Mouse (Mus musculus): ENCODE measurements around the gene Sez6. TPM values are rescaled to one million over a fixed set of nuclear protein-coding genes. Genes with fewer than 3 reads are reported as not detected.

Gene Sez6
- polyA plus RNA-seq, 1 experiment: not detected

DNA sequence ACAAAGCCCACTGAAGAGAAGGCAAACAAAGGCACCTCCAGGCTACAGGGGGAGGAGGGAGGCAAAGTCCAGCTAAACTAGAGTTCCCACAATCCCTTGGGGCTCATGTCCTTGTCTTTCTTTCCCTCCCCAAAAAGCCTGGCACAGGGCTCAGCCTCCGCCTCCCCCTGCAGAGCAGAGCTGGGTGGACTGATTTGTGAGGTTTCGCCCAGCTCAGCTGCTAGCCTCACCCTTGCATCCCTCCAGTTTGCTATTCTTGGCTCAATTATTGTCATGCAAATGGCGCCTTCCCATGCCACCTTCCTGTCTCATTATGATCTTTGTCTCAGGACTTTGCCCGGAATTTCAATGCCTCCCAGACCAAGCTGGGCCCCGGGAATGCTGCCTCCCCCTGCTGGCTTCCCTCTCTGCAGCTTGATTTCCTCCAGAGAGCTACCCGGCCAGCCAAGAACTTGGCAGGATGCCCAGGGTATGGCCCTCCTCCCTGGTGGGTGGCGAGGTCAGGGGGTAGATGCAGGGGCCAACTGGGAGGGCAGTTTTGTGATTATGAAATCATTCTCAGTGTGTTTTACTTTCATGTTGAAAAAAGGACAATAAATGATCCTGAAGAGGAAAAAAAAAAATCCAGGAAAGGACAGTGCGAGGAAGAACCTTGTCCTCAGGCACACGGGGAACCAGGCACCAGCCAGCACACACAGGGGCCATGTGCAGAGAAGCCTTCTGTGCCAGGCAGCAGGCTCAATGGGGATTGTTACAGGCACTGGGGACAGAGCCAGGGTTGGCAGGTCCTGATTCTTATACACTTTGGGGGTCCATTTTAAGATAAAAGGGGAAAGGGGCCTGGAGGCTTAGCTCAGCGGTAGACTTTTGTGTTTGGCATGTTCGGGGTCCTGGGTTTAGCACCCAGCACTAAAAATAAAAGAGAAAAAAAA lies 36.5 kb upstream of the Sez6 start, which contains the start of gene Pipox:
Gene Pipox, minus strand, starts transcription at position 310 of the 932 bp plus-strand sequence.
- Histone ChIP-seq H3K27me3 (replicated peaks) (peaks cover 84% of the 10 kb centered on the region), H3K36me3 (replicated peaks; ENCODE audit: low read length) (no peaks in the 10 kb centered on the region)

DNA sequence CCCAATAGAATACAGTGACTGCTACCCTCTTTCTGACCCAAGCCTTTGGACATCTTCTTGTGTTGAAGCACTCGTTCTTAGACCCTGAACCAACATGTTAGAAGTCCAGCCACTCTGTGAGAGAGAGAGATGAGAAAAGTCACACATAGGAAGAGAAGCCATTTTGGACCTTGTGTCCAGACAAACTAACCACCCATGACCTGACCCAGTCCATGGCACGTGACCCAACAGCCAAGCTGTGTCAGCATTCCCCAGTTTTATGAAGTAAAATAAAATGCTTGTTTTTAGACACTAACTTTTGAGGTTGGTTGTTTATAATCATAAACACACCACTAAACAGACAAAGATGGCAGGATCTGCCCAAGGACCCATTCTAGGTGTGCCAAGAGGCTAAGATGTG lies 35.6 kb upstream of the Sez6 start:
- H3K36me3 ChIP-seq (replicated peaks; ENCODE audit: low read length): no peaks in the 10 kb centered on the region
- H3K4me1 ChIP-seq: peaks cover 8% of the 10 kb centered on the region
- TF ChIP-seq FLI1 (IDR thresholded peaks at IDR 0.05; ENCODE audit: low read length): no peak
- TF ChIP-seq GATA1 (IDR thresholded peaks at IDR 0.05; ENCODE audit: borderline replicate concordance, low read length): no peak
- no peak overlapping the region for H3K4me3 ChIP-seq (replicated peaks)
- peaks cover 5% of the 10 kb centered on the region for H3K9me3 ChIP-seq
- H3K27me3 ChIP-seq (replicated peaks): peaks cover 91% of the 10 kb centered on the region

More for the DNA sequence above, 36.5 kb upstream of the Sez6 start, which contains the start of gene Pipox:
- H3K4me1 ChIP-seq: peaks cover 8% of the 10 kb centered on the region
- no peak for TF ChIP-seq GATA1 (IDR thresholded peaks at IDR 0.05; ENCODE audit: borderline replicate concordance, low read length)
- no peak for TF ChIP-seq FLI1 (IDR thresholded peaks at IDR 0.05; ENCODE audit: low read length)
- no peak within 1 kb of the TSS for H3K4me3 ChIP-seq (replicated peaks)
- no peaks in the 10 kb centered on the region for H3K9me3 ChIP-seq

DNA sequence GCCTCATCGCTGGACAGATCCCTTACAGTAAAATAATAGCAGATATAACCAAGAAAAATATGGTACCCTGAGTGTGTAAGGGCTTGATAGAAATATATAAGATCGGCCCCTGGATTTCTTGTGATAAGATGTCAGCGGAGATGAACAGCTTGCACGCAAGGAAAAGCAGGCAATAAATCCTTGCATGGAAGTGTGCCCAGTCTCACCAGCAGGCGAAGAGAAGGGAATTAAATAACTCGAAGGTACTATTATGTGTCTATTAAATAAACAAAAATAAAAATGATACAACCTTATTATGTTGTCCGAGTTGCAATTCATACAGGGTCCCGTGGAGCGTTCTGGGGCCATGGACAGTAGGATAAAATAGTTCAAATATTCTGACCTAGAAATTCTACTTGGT lies 34.6 kb upstream of the Sez6 start:
- peaks cover 89% of the 10 kb centered on the region for H3K27me3 ChIP-seq (replicated peaks)
- TF ChIP-seq GATA1 (IDR thresholded peaks at IDR 0.05; ENCODE audit: borderline replicate concordance, low read length) (no peak), FLI1 (IDR thresholded peaks at IDR 0.05; ENCODE audit: low read length) (no peak)
- no peaks in the 10 kb centered on the region for H3K36me3 ChIP-seq (replicated peaks; ENCODE audit: low read length)
- no peak overlapping the region for H3K4me3 ChIP-seq (replicated peaks)
- peaks cover 8% of the 10 kb centered on the region for H3K4me1 ChIP-seq
- peaks cover 6% of the 10 kb centered on the region for H3K9me3 ChIP-seq

DNA sequence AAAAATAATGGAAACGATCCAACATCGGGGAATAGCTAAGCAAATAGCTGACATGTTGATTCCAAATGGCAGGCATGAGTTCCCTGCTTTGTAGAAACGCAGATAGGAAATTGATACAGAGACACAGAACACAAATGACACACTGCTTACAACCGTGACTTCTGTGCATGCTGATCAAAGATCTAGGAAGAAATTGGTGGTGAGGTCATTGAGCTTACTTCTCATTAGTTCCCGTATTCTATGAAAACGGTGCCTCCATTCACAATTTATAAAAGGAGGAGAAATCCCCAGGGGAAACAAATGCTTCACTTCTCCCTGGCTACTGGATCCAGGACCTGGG lies 34.1 kb upstream of the Sez6 start:
- Histone ChIP-seq H3K9me3 (peaks cover 6% of the 10 kb centered on the region), H3K4me3 (replicated peaks) (no peak overlapping the region), H3K27me3 (replicated peaks) (peaks cover 90% of the 10 kb centered on the region), H3K4me1 (peaks cover 8% of the 10 kb centered on the region), H3K36me3 (replicated peaks; ENCODE audit: low read length) (no peaks in the 10 kb centered on the region)
- TF ChIP-seq FLI1 (IDR thresholded peaks at IDR 0.05; ENCODE audit: low read length) (no peak), GATA1 (IDR thresholded peaks at IDR 0.05; ENCODE audit: borderline replicate concordance, low read length) (no peak)

DNA sequence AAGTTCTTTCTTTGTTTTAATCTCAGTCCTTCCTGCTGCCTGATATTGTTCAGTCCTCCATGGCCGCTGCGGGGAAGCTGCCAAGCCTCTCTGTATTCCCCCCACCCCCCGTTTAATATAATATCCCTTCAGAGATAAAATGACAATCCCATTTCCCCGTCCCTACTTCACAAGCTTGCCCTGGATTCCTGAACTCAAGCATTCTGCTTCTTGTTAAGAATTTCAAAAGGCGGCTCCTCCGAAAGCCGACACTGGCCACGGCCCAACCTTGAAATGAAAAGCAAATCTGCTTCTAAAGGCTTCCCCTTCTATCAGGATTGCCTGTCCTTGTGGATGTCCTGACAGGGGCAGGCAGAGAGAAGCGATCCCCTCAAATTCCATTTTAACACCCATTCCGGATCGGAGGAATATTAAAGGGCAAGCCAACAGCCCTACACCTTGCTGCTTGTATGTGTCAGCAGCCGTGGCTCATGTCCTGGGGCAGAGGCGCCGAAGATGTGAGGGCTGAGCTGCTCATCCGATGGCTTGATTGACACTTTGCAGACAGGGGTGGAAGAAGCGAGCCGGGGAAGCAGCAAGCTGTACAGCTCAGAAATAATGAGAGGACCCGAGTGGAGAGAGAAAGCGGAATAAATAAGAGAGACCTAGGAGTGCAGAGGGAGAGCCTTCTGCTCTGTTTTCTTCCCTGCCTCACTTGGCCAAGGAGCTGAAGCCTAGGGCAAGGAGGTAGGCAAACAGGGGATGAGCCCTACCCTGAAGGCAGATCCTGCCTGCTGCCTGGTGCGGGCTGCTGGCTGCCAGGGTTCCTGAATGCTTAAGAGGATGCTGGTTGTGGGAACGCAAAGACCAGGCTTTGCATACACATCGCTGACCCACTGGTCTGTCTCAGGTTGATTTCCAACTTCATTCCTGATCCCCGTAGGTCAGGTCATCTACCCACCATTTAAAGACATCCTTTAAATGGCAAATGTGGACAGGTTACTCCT lies 33.5 kb upstream of the Sez6 start:
- TF ChIP-seq GATA1 (IDR thresholded peaks at IDR 0.05; ENCODE audit: borderline replicate concordance, low read length) (no peak), FLI1 (IDR thresholded peaks at IDR 0.05; ENCODE audit: low read length) (no peak)
- Histone ChIP-seq H3K27me3 (replicated peaks) (peaks cover 92% of the 10 kb centered on the region), H3K4me3 (replicated peaks) (no peak overlapping the region)

DNA sequence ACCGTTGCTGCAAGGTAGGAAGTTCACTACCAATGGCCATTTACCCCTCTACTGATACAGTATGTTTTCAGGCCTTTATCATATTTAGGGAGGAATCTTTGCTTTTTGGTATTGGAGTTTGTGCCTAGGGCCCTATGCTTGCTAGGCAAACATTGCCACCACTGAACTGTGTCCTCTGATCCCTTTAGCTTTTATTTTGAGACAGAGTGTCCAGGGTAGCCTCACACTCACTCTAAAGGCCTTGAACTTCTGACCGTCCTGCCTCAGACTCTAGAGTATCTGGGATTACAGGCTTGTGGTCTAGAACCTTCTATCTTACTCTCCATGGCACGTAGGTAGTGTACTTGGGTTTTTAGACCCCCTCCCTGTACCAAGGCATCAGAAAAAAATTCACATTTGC lies 30.4 kb upstream of the Sez6 start:
- Histone ChIP-seq H3K36me3 (replicated peaks; ENCODE audit: low read length) (no peaks in the 10 kb centered on the region), H3K9me3 (peaks cover 6% of the 10 kb centered on the region), H3K4me1 (no peaks in the 10 kb centered on the region; the same call in 1 of the 2 replicates), H3K27me3 (replicated peaks) (peaks cover 91% of the 10 kb centered on the region), H3K4me3 (replicated peaks) (no peak overlapping the region)
- no peak for TF ChIP-seq FLI1 (IDR thresholded peaks at IDR 0.05; ENCODE audit: low read length)
- TF ChIP-seq GATA1 (IDR thresholded peaks at IDR 0.05; ENCODE audit: borderline replicate concordance, low read length): no peak

More for the DNA sequence above, 33.5 kb upstream of the Sez6 start:
- Histone ChIP-seq H3K36me3 (replicated peaks; ENCODE audit: low read length) (no peaks in the 10 kb centered on the region), H3K4me1 (peaks cover 8% of the 10 kb centered on the region), H3K9me3 (peaks cover 6% of the 10 kb centered on the region)

DNA sequence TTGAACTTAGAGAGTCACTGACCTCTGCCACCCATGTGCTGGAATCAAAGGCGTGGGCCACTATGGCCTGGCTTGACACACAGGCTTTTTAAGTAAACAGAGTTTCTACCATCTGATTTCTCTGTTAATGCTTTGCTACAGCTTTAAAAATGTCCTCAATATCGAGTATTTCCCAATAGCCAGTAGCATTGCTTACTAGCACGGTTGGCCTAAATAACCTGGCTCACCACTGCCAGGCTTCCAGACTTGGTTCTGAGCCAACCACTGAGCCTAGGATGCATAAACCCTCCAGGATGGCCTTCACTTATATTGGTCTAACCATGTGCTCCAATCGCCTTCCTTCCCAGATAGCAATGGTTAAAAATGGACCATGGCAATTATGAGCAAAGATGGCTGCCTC lies 29.9 kb upstream of the Sez6 start:
- H3K4me1 ChIP-seq: no peaks in the 10 kb centered on the region; the same call in 1 of the 2 replicates
- peaks cover 6% of the 10 kb centered on the region for H3K9me3 ChIP-seq
- no peaks in the 10 kb centered on the region for H3K36me3 ChIP-seq (replicated peaks; ENCODE audit: low read length)
- TF ChIP-seq GATA1 (IDR thresholded peaks at IDR 0.05; ENCODE audit: borderline replicate concordance, low read length): no peak
- TF ChIP-seq FLI1 (IDR thresholded peaks at IDR 0.05; ENCODE audit: low read length): no peak
- no peak overlapping the region for H3K4me3 ChIP-seq (replicated peaks)
- H3K27me3 ChIP-seq (replicated peaks): peaks cover 90% of the 10 kb centered on the region

DNA sequence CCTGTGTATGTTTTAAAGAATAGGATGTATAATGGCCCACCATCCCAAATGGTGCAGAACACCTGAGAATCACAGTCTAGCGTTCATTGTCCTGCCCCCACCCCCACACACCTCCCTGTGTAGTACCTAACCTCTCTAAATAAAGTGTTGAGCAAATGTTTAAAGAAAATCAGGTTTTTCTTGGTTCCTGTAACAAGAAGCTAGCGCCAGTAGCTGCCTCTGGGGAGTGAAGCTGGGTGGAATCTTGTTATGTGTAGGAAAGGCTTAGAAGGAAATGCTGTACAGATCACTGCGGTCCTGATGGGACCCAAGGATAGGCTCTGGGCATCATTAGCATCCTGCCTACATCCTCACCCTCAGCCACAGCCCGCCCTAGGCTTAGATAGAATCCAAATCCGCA lies 29.2 kb upstream of the Sez6 start:
- Histone ChIP-seq H3K4me3 (replicated peaks) (no peak overlapping the region), H3K4me1 (no peaks in the 10 kb centered on the region; the same call in 1 of the 2 replicates), H3K9me3 (peaks cover 6% of the 10 kb centered on the region), H3K36me3 (replicated peaks; ENCODE audit: low read length) (no peaks in the 10 kb centered on the region), H3K27me3 (replicated peaks) (peaks cover 87% of the 10 kb centered on the region)
- TF ChIP-seq FLI1 (IDR thresholded peaks at IDR 0.05; ENCODE audit: low read length) (no peak), GATA1 (IDR thresholded peaks at IDR 0.05; ENCODE audit: borderline replicate concordance, low read length) (no peak)

DNA sequence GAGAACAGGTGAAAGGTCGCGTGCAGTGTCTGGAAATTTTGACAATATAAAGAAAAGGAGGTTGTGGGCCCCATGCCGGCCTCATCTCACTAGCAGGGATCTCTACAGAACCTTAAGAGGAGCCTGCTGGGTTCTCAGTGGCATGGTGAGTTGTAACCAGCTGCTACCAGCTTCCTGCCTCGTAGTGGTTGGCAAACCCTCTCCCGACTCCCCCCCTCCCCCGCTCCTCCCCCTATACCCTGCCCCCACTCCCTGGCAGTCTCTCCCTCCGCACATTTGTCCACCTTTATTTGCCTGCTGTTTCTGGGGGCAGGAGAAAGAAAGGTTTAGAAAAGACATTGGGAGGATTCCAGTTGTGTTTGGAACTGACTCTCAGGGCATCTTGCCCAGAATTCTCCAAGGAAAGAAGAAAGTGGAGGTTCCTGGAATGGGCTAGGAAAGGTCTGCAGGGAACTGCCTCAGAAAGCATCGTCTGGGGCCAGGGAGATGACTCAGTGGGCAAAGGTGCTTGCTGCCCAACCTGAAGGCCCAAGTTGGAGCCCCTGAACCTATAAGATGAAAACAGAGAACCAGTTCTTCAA lies 28.7 kb upstream of the Sez6 start:
- TF ChIP-seq GATA1 (IDR thresholded peaks at IDR 0.05; ENCODE audit: borderline replicate concordance, low read length) (no peak), FLI1 (IDR thresholded peaks at IDR 0.05; ENCODE audit: low read length) (no peak)
- H3K36me3 ChIP-seq (replicated peaks; ENCODE audit: low read length): no peaks in the 10 kb centered on the region
- H3K9me3 ChIP-seq: peaks cover 6% of the 10 kb centered on the region
- no peak overlapping the region for H3K4me3 ChIP-seq (replicated peaks)
- peaks cover 85% of the 10 kb centered on the region for H3K27me3 ChIP-seq (replicated peaks)
- H3K4me1 ChIP-seq: no peaks in the 10 kb centered on the region; the same call in 1 of the 2 replicates
